Mouse (Mus musculus): ENCODE measurements around the gene Cd46.

Cd46 gene

DNA sequence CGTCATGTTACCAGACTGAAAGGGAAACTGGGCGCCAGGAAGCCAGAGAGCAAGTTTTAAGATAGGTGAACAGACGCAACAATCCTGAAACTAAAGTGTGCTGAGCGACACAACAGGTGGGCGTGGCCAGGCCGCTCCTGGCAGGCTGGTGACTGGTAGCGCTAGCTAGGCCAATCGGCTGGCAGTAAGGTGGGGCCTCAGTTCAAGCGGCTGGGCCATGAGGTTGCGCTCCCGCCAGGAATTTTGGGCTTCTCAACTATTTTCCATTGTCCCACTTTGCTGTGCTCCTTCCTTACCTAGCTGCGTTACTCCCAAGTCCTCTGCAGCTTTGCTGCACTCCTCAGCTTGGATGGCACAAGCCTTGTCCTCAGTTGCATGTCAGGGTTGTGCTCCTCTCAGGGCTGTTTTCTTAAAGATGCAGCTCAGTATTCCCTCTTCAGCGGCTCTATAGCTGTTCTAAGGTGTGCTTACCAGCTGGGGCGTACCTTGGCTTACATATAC is at the start of gene Cd46:
Gene Cd46 (minus strand): TSS at position 30 of the 501 bp plus-strand sequence.
- DNase-seq (ENCODE audit: low spot score in 2 of 2), result peak; percentile 70 to 74

GRCm38 (mm10) chr1:195132070-195132469 is 40.0 kb upstream of the Cd46 start:
- DNase-seq (ENCODE audit: low spot score in 2 of 2), result no peak

DNA sequence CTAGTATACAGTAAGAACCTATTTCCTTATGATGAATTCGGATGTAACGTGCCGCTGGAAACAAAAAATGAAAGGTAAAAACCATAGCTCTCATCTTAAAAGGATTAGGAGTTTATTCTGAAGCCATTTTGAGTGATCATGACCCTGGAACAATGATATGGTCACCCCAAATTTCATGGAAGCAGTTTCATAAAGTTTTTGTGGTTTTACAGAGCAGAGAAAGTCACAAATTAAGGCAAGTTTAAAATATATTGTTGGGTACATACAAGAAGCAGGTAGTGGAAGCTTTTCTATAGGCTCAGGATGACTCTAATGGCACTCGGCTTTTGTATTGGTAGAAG is 39.6 kb upstream of the Cd46 start:
- no peak for DNase-seq (ENCODE audit: low spot score in 2 of 2)

GRCm38 (mm10) chr1:195130953-195131674 is 39.1 kb upstream of the Cd46 start, which contains the start of gene Cr1l:
Cr1l (minus strand) TSS chr1:195131586.
- DNase-seq (ENCODE audit: low spot score in 2 of 2), result peak; percentile 92 to 94

GRCm38 (mm10) chr1:195130479-195130878 is 38.4 kb upstream of the Cd46 start:
- DNase-seq (ENCODE audit: low spot score in 2 of 2), result no peak

DNA sequence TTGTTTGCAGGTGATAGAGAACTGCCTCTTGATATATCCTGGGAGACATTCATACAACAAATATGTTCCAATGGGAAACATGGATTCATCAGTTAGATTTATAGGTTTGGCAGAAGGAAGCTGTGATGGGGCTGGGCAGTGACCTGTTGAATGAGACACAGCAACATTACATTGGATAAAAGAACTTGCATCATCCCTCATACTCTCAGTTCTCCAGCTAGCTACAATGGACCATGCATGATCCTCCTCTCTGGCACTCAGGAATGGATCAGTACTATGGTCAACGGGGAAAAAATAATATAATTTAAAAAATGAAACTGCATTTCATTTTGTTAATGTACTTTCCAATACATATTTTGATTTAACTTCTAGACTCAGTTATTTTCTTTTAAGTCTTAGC is 37.8 kb upstream of the Cd46 start:
- no peak for DNase-seq (ENCODE audit: low spot score in 2 of 2)

DNA sequence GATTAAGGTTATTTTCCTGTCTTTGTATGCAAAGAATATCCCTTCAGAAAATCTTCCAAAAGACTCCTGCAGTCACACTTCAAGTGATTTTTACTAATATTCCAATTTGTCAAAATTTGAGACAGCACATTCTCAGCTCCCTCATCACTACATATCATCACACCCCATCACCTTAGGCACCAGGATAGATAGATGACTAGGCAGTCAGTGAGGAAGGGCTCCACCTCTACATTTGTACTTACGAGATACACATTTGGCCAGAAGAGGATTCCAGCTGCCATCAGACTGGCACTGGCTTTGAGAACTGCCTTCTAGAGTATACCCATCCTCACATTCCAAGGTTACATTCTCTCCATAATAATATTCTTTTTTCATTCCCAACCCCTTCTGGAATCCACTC is 22.4 kb upstream of the Cd46 start:
- DNase-seq (ENCODE audit: low spot score in 2 of 2), result no peak

DNA sequence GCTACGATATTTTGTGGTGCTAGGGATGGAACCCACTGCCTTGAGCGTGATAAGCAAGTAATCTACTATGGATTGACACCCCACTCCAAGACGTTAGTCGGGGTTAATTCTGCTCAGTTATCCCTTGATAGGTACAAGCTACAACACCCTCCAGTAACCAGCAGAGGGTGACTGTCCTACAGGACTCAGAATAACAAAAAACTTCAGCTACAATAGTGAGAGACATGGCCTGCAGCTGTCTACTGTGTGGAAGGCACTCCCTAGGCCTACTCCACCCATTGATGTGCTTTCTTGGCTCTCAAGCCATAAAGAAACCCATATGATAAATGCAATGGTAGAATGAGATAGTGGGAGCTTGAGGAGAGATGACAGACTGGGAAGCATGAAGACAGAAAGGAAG is 21.6 kb upstream of the Cd46 start:
- DNase-seq (ENCODE audit: low spot score in 2 of 2), result no peak

- DNase-seq (ENCODE audit: low spot score in 2 of 2), result no peak
Observed at GRCm38 (mm10) chr1:195100693-195101092, 8.6 kb upstream of the Cd46 start.

- no peak for DNase-seq (ENCODE audit: low spot score in 2 of 2)
Observed at GRCm38 (mm10) chr1:195098004-195098403, 6.0 kb upstream of the Cd46 start.

- no peak for DNase-seq (ENCODE audit: low spot score in 2 of 2)
Observed at GRCm38 (mm10) chr1:195091699-195092219, 290 bp downstream of the Cd46 start.

- no peak for DNase-seq (ENCODE audit: low spot score in 2 of 2)
Observed at GRCm38 (mm10) chr1:195082142-195082541, 9.9 kb downstream of the Cd46 start.

GRCm38 (mm10) chr1:195040437-195040836 is 51.6 kb downstream of the Cd46 start:
- peak; percentile 20 to 49 for DNase-seq (ENCODE audit: low spot score in 2 of 2)

GRCm38 (mm10) chr1:195038386-195038785 is 53.7 kb downstream of the Cd46 start:
- DNase-seq (ENCODE audit: low spot score in 2 of 2), result no peak

- no peak for DNase-seq (ENCODE audit: low spot score in 2 of 2)
Observed at GRCm38 (mm10) chr1:195037985-195038384, 54.1 kb downstream of the Cd46 start.

DNA sequence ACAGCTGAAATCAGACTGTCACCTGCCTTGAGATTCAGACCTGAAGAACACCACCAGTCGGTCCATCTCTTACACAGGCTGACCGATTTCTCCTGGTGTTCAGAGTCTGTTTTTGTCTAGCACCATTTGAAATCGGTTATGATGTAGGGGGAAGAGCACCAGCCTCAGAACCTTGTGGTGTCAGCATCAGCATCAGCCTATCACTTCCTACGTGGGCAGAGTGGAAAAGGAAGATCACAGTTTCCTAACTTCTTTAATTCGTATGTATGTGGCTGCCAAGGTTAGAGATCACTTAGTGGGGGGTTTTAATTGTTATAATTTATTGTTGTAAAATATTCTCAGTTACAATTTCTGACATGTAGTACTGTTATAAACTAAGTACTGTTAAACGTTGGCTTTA is 54.6 kb downstream of the Cd46 start:
- DNase-seq (ENCODE audit: low spot score in 2 of 2), result no peak

- DNase-seq (ENCODE audit: low spot score in 2 of 2), result no peak
Observed at GRCm38 (mm10) chr1:195033941-195034340, 58.1 kb downstream of the Cd46 start.

- no peak for DNase-seq (ENCODE audit: low spot score in 2 of 2)
Observed at GRCm38 (mm10) chr1:195032738-195033137, 59.3 kb downstream of the Cd46 start.

DNA sequence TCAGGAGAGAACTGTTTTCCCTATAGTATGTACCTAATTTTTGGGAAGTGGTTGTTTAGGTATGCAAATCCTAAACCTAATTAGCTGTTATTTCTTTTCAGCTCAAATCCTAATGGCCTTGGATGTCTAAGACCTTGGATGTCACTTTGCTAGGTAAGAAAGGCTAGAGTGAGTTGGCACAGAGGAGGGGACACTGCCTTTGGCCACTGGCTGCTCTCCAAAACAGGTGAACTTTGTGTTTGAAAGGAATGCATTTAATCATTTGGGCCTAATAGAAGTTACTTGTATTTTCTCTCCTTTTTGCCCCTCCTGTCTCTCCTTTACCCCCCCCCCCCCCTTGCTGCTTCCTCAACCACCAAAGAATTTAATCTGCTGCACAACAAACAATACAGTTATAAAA is 60.3 kb downstream of the Cd46 start:
- no peak for DNase-seq (ENCODE audit: low spot score in 2 of 2)

DNA sequence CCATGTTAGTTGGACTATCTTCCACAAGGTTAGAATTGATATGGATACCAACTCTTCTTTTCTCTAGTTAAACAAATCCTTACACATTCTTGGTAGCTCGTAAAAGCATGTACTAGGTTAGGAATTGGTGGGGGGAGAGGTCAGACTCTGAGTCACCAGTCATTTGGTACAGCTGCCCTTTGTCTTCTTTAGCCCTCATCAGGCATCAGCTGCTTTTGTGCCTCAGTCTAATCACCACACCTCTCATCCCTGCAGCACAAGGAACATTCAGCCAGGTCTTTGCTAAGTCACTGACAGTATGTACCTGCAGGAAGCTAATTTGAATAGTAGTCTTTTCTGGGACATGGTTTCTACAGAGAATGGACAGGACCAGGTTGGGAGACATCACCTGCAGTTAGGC is 64.5 kb downstream of the Cd46 start:
- no peak for DNase-seq (ENCODE audit: low spot score in 2 of 2)

DNA sequence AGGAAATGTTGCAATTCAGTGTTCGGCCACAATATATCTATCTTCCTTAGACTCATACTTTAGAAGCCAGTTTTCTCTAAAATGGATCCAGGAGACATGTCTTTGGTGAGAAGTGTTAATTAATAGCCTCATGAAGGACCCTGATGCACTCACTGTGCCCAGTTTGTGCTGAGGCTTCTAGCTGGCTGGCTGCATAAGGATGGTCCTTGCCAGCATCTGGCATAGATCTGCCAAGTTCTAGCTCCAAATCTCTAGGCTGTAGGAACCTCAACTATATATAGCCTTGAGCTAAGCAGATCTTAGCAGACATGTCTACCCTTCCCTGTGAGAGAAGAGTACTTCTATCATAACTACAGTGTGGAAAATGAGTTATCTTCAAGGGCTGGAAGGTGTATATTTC is 68.2 kb downstream of the Cd46 start:
- no peak for DNase-seq (ENCODE audit: low spot score in 2 of 2)

- no peak for DNase-seq (ENCODE audit: low spot score in 2 of 2)
Observed at GRCm38 (mm10) chr1:195021831-195022230, 70.2 kb downstream of the Cd46 start.

GRCm38 (mm10) chr1:195019062-195019600 is 72.9 kb downstream of the Cd46 start:
- DNase-seq (ENCODE audit: low spot score in 2 of 2), result no peak

Measured in spleen, postnatal 36 days (tissue).